Mouse (Mus musculus) right cerebral cortex, postnatal 25 days (tissue): ENCODE data around the gene Calml4.
A peak's percentile ranks its signal among the peaks of the same experiment; 100 is the strongest.
"Not testable (repeated sequence)": the region's sequence is repeated elsewhere in the genome, so short reads cannot be mapped to it uniquely, and the experiment has no call there.

Experiments used
- DNase-seq: peaks from one replicate; pipeline ENCODE4 v3.0.0; 2022

The Calml4 gene

GRCm38 (mm10) chr9:62835705-62836446, 22.0 kb upstream of the Calml4 start:
- DNase-seq, result no peak

DNA sequence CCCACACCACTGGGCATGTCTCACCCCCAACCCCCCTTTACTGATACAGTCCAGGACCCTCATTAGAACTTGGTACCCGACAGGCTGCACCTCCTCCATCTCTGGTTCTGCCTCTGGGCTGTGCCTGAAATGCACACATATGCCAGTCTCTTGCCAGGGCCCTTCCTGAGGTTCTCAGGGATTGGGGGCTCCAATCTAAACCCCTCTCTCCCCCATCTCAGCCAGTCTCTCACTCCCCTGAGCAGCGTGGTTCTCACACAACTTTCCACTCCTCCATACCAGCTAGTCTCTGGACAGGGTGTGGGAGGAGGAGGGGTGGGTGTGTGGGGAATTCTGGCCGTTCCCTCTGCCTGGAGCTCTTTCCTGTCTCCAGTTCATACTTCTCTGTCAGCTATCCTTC, 20.3 kb upstream of the Calml4 start:
- DNase-seq, result no peak

DNA sequence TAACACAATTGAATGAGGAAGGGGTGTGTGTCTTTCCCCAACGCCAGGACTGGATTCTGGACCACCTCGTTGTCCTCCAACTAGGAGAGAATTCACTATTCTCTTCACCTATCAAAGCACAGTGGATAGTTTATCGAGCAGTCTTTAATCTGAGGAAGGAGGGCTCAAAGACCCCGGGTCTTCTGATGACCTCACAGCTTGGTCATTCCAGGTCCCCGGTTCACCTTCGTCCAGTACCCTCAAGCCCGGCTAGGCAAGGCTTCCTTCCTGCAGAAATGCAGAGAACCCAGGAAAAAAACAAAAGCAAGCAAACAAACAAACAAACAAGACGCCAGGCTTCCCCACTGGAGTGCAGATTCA, 19.8 kb upstream of the Calml4 start:
- no peak for DNase-seq

DNA sequence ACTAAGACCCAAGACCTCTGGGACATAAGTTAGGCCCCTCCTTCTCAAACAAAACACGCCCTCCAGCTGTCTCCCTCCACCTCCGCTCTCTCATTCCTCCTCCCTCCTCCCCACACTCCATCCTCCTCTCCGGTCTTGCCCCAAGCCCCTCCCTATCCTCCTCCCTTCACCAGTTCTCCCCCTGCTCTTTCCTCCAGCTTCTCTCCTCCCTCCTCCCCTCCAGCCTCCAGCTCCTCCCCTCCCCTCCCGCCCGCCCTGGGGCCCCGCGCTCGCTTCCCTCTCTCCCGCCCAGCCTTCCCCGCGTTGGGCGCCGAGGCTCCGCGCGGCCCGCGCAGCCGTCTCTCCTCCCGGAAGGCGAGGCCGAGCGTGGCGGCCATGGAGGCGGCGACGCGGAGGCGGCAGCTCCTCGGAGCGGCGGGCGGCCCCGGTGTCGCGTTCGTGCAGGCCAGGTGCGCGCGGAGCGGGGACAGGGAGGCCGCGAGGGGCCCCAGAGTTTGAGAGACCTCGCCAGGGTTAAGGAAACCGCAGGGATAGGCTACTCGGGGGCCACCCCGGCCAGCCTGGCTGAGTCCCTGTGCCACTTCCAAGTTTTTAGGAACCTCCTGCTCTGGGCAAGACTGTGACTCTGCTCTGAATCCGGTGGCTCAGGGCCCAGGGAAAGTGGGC, 19.2 kb upstream of the Calml4 start, which contains the start of gene Cln6:
Gene Cln6, plus strand, starts transcription at position 280 of the 666 bp plus-strand sequence.
- DNase-seq, result peak; percentile 74

DNA sequence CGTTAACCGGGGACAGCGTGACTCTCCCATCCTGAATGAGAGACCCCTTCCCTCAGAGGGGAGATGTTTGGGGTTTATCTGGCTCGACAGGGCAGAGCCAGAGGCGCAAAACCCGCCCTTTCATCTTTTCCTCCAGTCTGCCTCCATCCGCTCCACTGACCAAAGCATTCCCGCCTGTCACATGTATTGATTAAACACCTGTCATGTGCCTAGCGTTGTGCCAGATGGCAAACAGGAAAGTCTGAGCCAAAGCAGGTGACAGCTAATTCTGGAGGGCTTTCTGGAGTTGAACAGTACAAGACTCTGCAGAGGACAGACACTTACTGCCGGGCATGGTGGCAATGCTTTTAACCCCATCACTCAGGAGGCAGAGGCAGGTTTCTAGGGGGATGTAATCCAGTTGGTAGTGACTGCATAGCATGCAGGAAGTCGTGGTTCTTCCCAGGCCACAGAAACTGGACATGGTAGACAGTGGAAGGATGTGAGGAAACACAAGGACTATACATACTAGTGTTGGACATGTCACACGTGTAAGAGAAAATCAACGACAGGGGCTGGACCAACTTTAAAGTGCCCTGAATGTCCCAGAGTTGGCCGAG, 18.6 kb upstream of the Calml4 start:
- no peak for DNase-seq

GRCm38 (mm10) chr9:62843356-62844024, 14.4 kb upstream of the Calml4 start:
- no peak for DNase-seq

GRCm38 (mm10) chr9:62844461-62844860, 13.4 kb upstream of the Calml4 start:
- DNase-seq, result no peak

DNA sequence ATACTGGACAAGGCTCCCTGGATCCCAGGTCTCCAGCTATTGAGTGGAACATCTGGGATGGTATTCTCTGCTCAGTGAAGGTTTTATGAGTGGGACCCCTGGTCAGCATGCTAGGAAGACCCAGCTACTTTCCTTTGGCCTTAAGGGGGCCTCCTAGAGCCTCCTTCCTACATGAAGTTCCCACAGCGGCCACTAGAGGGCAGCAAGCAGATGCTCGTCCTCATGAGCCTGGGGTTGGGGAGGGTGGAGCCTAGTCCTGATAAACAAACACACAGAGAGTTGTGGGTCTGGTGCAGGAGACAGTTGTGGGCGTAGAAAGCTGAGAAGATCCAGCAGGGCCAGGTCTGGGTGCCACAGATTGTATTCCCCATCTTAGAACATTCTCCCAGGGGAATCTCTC, 10.2 kb upstream of the Calml4 start:
- peak; percentile 73 for DNase-seq

- DNase-seq, result no peak
Observed at GRCm38 (mm10) chr9:62848641-62849040, 9.2 kb upstream of the Calml4 start.

- DNase-seq, result no peak
Observed at GRCm38 (mm10) chr9:62851571-62851970, 6.3 kb upstream of the Calml4 start.

GRCm38 (mm10) chr9:62854483-62854882, 3.4 kb upstream of the Calml4 start:
- no peak for DNase-seq

GRCm38 (mm10) chr9:62857216-62857615, 664 bp upstream of the Calml4 start:
- DNase-seq, result no peak

GRCm38 (mm10) chr9:62858266-62859019, 563 bp downstream of the Calml4 start:
- DNase-seq, result no peak

DNA sequence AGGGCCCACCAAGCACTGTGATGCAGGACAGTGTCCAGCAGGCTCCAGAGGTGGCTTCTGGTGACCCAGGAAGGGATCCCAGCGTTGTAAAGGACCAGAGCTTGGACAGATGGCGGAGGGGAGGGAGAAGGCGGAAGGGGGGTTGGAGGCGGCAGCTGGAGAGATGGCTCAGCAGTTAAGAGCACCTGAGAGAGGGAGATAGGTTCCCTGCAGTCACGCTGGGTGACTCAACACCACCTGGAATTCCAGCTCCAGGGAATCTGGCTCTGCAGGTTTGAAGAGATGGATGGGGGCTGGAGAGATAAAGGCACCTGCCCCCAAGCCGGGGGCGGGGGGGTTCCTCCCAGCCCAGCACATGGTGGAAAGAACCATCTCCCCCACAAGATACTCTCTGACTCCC, 2.2 kb downstream of the Calml4 start:
- not testable (repeated sequence) for DNase-seq

- no peak for DNase-seq
Observed at GRCm38 (mm10) chr9:62860866-62861265, 3.0 kb downstream of the Calml4 start.

- DNase-seq, result not testable (repeated sequence)
Observed at GRCm38 (mm10) chr9:62869236-62869635, 11.4 kb downstream of the Calml4 start.

- no peak for DNase-seq
Observed at GRCm38 (mm10) chr9:62870728-62871127, 12.8 kb downstream of the Calml4 start.

DNA sequence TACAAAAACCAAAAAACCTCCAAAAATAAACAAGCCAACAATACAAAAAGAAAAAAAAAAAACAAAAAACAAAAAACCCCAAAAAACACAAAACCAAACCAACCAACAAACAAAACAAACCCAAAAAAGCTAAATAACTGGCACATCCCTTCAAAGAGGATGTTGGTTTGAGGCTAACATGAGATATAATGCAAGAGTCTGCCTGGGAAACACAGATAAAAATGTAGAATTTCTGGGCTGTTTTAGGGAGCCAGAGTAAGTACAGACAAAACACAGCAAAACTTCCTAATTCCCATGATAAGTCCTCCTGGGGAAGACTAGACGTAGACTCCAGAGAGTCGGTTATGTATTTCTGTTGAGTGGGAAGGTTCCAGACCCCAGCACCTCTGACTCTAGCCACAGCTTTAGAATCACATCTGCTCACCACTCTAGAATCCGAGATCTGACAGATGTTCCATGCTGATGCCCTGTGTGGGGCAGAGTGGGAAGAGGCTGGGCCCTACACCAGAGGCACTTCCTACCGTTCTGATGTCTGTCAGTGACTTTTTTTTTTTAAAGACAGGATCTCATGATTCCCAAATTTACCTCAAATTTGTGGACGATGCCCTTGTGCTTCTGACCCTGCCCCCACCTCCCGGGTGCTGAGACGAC, 19.2 kb downstream of the Calml4 start:
- no peak for DNase-seq

DNA sequence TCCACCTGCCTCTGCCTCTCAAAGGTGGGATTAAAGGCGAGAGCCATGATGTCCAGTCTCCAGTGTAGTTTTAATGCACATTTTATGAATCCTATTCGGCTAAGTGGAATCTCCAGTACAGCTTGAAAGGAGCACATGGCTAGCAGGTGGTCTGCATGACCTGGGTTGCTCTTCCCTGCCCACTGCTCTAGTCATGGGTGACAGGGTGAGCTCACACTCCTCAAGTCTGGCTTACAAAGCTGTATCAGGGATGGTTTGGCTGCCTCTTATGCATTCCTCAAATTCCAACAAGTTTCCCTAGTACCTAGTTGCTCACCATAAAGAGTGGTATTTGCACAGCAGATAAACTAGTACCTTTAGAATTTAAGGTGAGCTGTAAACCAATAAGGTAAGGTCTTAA, 19.9 kb downstream of the Calml4 start:
- no peak for DNase-seq

GRCm38 (mm10) chr9:62881871-62882270, 24.0 kb downstream of the Calml4 start:
- no peak for DNase-seq

DNA sequence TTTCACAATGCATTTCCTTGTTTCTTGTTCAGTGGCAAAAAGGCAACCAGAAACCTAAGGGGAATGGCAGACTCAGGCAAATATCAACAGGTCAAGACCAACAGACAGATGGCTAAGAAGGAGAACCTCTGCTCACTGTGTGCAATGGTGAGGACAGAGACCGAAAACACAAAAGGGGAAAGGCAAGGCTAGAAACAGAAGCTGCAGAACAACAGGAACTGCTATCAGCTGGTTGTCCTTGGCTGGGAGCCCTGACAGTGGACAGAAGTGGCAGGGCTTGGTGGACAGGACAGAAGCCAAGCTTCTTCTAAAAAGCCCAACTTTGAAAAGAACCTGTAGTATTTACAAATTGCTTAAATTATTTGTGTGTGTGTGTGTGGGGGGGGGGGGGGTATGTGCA, 36.6 kb downstream of the Calml4 start:
- DNase-seq, result no peak

- no peak for DNase-seq
Observed at GRCm38 (mm10) chr9:62901736-62902135, 43.9 kb downstream of the Calml4 start.
